Mouse (Mus musculus) erythroblast, embryonic 14.5 days (primary cell): ENCODE results near the gene Eif4g3.

Source experiments
- GATA1 ChIP-seq: IDR thresholded peaks from 2 replicates; pipeline ENCODE4 v1.6.1; 2012; ENCODE audit warnings: low read length, inconsistent platforms, mixed read lengths
- TAL1 ChIP-seq: IDR thresholded peaks from 3 replicates; pipeline ENCODE4 v1.6.1; 2012; ENCODE audit warnings: low read length, inconsistent platforms, mixed read lengths

GRCm38 (mm10) chr4:138051488-138051887 lies 58.7 kb downstream of the Eif4g3 start:
- TF ChIP-seq TAL1 = no peak
- no peak for TF ChIP-seq GATA1
